Mouse (Mus musculus): Measurements from ENCODE around the gene Fn1. TPM values are rescaled to one million over a fixed set of nuclear protein-coding genes. Genes with fewer than 3 reads are reported as not detected.

The Fn1 gene
- 178 and 299 TPM in 2 replicates for total RNA-seq (2021)
- long read RNA-seq, experiment 1, partial matches to known transcripts = 8 of 11 reads
- long read RNA-seq, experiment 1, other reads (novel, unspliced or antisense) = 3 of 11 reads
- long read RNA-seq, experiment 2, full-length matches to known transcripts = 6 of 38 reads
- long read RNA-seq, experiment 2, partial matches to known transcripts = 28 of 38 reads
- long read RNA-seq, experiment 2, other reads (novel, unspliced or antisense) = 4 of 38 reads

DNA sequence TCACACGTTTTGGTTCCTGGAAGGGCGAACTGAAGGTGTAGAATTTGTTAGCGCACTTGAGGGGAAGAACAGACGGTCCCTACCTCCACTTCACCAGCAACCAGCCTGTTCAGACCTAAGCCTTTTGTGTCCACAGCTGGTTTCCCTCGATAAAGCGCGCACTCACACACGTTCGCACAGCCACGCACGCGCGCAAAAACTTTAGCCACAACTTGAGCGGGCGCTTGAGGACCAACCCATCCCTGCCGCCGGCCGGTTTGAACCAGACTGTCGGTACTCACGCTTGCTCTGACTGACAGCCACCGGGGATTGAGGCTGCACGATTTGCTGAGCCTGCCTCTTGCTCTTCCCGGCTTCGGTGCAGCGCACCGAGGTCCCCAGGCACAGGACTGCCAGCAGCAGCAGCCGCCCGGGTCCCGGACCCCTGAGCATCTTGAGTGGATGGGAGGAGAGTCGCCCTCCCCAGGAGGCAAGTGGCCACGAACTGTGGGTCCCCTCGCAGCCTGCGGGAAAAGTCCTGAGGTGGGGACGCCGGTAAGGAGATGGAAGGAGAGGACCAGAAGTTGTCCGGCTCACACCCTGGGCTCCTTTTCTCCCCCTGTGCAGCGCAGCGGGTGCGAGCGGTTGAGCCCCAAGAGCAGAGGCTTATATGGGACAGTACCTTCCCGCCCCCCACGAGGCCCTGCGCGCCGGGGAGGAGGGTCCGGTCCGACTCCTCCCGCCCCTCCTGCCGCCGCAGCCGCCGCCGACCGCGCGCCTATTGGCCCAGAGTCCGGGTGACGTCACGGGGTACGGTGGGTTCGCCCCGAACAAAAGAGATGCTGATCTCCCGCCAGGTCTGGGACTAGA is at the start of gene Fn1:
Gene Fn1, minus strand, starts transcription at position 650 of the 849 bp plus-strand sequence.
- DNase-seq = peak; percentile 83

GRCm38 (mm10) chr1:71696093-71696492 is 43.1 kb upstream of the Fn1 start:
- no peak for DNase-seq

- DNase-seq = no peak
Measured at GRCm38 (mm10) chr1:71691472-71692277, 38.7 kb upstream of the Fn1 start.

GRCm38 (mm10) chr1:71688926-71689303 is 35.9 kb upstream of the Fn1 start:
- no peak for DNase-seq

GRCm38 (mm10) chr1:71688272-71688925 is 35.4 kb upstream of the Fn1 start:
- no peak for DNase-seq

DNA sequence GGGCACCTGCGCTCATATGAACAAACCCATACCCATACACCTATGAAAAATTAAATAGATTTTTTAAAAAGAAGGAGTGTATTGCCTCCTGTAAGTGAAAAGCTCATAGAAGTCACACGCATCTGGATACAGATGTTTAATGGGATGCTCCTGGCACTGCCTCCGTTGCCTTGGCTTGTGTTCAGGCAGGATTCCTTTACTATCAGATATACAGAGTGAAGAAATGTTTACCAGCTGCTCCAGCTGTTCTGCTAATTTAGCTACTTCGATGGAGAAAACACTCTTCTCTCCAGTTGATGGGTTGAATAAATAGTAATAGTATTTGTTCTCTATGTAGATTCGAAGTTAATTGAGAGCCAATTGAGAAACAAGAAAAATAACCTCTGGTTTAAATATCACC is 33.8 kb upstream of the Fn1 start:
- no peak for DNase-seq

DNA sequence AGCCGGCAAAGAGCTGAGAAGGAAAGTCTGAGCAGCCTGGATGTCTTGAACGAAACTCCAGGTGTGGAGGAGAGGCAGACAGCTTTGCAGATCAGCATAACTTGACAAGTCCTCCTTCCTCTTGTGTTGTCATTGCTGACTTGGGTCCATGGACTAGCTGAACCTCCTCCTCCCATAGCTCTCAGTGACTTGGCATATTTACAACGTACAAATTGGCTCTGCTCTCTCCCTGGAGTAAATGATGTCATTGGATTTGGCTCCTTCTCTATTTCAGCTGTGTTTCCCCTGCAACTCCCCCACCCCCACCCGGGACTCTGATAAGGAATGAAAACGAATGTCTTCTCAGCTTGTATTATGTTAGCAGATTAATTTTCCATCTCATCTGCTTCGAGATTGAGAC is 30.7 kb upstream of the Fn1 start:
- no peak for DNase-seq

GRCm38 (mm10) chr1:71682194-71682715 is 29.3 kb upstream of the Fn1 start:
- no peak for DNase-seq

DNA sequence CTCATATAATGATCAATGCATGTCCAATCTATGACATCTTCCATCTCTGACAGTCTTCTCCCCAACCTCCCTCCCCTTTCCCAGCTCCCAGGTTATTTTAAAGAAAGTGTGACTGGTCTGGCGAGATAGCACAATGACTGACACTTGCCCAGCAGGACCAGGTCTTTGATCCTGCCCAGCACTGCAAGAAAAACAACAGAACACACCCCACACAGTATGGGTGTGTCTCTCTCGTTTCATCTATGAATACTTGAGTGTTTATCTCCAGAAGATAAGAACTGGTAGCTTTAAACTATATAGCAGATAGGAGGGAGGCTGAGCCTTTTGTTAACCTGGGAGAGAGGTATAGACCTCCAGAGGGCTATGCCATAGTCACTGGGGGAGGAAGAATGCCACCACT is 28.3 kb upstream of the Fn1 start:
- no peak for DNase-seq

DNA sequence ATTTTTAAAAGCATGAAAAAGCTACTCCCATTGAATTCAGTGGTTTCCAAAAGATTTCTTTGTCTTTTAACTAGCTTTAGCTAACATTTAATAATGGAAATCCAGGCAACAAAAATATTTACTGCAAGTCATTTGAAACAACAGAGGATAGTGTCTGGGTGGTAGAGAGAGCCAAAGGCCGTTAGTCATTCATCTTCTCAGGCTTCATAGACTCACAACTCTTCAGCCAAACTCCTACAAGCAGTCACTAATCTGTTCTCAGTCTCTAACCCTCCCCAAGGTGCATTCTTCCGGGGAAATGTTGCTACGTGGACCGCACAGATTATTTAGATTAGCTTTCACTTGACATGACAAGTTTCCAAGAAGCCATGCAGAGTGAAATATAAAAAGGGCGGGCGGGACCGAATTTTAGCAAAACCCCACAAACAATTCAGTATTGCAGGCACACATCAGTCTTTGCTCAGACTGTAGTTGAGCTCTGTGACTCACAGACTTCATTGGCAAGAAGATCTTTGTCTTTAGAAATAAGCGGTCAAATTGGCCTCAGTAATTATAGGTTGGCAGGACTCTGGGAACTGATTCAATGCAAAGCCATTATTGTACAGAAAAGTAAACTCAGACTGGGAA is 27.2 kb upstream of the Fn1 start:
- DNase-seq = no peak

DNA sequence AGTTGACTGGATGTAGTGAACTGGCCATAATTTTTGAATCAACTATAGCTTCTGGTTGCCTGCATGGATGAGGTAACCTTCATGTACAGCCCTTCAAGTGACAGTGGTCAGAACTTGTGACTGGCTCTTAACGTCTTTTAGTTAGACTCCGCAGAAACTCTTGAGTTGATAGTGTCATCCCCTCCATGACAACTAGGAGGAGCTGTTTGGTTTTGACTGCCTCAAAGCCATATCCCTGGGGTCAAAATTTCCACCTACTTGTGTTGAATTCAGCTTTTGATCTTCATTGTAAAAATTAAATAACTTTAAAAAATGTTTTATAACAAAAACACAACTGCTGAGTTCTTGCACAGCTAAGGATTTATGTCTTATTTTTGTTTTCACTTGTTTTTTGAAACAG is 22.4 kb upstream of the Fn1 start:
- DNase-seq = peak; percentile 14

- DNase-seq = no peak
Measured at GRCm38 (mm10) chr1:71674274-71674673, 21.3 kb upstream of the Fn1 start.

- no peak for DNase-seq
Measured at GRCm38 (mm10) chr1:71673398-71673910, 20.5 kb upstream of the Fn1 start.

GRCm38 (mm10) chr1:71672346-71672745 is 19.3 kb upstream of the Fn1 start:
- DNase-seq = no peak

- DNase-seq = no peak
Measured at GRCm38 (mm10) chr1:71663242-71663641, 10.2 kb upstream of the Fn1 start.

DNA sequence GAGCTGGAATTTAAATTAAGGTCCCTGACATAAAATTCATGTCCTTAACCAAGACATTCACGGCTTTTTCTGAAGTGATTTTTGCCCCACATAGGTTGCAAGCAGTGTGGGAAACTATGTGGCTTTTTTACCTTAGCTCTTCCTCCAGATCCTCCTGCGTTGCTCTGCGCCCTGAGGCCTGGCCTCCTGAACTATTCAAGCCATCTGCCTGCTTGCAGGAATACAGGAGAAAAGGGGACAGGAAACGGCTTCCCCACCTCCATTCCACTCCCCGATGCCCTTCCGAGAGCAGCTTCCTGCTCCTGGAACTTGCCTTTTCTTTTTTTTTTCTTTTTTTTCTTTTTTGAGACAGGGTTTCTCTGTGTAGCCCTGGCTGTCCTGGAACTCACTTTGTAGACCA is 5.6 kb upstream of the Fn1 start:
- DNase-seq = no peak

DNA sequence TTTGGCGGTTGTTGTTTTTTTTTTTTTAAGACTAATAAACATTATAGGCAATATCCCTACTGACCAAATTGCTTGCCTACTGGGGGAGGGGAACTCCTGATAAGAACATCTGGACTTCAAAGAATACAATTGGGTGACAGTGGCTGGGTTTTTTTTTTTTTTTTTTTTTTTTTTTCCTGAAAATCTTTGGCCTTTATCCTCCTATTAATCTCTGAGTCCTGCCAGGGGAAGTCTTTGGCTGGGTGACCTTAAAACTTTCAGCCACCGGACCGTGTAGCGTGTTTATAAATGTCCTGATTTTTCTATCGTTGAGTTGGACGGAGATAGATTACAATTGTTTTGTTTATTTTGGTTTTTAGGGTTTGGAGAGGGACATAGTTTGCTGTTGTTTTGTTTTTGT is 3.3 kb upstream of the Fn1 start:
- DNase-seq = no peak

- DNase-seq = no peak
Measured at GRCm38 (mm10) chr1:71654221-71654620, 1.2 kb upstream of the Fn1 start.

- DNase-seq = peak; percentile 6
Measured at GRCm38 (mm10) chr1:71653400-71654159, 580 bp upstream of the Fn1 start.

GRCm38 (mm10) chr1:71651828-71652227 is 1.2 kb downstream of the Fn1 start:
- no peak for DNase-seq

DNA sequence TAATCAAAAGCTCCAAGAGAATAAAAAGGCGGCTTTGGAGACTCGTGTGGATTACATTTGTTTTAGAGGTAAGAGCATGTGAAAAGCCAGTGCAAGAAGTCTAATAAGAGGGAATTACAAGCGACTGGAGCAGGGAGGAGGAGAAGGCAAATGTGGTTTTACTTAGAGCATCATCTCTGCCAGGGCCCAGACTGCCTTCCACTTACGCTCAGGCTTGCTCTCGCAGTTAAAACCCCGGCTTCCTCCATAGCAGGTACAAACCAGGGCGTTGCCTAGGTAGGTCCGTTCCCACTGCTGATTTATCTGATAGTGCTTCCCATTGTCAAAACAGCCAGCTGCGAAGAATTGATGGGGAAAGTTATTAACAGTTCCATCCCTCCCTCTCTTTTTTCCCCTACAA is 1.7 kb downstream of the Fn1 start:
- no peak for DNase-seq
